Mouse (Mus musculus): ENCODE results near the gene Tmem238l.

Gene Tmem238l

GRCm38 (mm10) chr11:66956303-66956702, at the start of gene Tmem238l:
Gene Tmem238l, plus strand, starts transcription at chr11:66956638.
- peak; percentile 28 for DNase-seq

DNA sequence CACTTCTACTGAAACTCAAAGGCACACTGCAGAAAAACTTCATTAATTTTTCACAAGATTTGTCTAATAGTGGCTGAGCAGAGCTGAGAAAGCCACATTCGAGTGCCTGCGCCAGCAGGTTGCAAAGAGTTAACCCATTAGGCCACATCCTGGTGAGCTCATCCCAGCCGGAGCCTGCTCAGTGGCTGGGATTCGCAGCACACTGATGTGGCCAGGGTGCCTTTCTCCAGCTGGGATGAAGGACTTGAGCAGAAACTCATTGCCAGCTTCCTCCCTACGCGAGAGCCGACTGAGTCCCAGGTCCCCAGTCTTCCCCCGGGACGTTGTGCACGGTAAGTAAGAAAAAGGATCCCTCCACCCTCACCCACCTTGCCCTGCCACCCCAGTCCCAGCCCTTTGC, 44.6 kb upstream of the Tmem238l start, which contains the start of gene Pirt:
Gene Pirt (plus strand): TSS at position 171 of the 400 bp plus-strand sequence.
- no peak for DNase-seq

DNA sequence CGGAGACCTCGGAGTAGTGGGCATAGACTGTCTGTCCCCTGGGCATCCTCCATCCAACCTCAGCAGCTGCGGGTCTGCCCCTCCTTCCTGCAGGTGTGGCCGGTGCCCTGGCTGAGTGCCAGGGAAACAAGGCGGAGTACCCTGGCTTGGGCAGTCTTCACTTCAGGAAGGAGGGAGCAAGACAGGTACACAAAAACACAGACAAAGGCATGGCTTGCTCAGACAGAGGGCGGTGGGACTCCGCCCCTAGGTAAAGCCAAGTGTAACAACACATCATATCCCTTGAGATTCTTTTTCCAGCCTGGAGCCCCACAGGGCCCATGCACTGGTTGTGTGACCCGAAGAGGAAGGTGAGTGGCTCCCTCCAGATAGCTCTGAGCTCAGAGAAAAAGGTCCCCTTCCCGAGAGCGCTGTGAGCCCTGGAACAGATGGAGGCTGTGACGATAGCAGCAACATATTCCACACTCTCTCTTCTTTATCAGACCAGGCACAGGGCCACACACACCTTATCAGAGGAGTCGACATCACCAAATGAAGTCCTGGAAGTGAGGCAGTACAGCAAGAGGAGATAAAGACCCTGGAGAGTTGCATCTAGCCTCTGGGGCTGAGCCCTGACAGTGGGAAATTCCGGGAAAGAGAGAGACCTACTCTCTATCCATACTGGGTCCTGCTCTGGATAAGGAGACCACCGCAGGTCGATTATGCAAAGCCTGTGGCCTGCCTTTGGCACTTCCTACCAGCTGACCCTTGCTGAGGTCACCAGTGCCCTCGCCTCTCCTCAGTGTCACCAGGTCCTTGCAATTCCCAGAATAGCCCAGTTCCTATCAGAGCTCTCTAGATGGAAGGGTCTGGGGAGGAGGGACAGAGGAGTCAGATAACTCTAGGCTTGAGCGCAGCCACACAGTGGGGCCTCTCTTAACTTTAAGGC, 43.6 kb upstream of the Tmem238l start:
- DNase-seq = no peak

GRCm38 (mm10) chr11:66914249-66914648, 42.2 kb upstream of the Tmem238l start:
- peak; percentile 26 for DNase-seq

DNA sequence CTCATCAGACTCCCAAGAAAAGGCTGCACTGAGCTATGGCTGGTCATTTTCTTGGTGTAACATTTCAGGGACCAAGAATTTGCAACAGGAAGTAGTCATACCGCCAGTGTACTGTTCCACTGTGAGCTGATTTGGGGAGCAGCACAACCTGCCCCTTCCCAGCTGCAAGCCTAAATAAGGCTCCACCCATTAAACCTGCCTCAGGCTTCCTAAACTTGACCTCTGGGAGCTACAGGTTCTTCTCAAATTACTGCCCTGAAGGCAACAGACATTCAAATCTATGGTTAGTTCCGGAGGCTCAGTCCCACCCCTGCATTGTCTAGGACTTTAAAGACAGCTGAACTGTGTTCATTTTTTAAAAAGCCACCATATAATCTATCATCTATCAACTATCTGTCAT, 36.4 kb upstream of the Tmem238l start:
- no peak for DNase-seq

DNA sequence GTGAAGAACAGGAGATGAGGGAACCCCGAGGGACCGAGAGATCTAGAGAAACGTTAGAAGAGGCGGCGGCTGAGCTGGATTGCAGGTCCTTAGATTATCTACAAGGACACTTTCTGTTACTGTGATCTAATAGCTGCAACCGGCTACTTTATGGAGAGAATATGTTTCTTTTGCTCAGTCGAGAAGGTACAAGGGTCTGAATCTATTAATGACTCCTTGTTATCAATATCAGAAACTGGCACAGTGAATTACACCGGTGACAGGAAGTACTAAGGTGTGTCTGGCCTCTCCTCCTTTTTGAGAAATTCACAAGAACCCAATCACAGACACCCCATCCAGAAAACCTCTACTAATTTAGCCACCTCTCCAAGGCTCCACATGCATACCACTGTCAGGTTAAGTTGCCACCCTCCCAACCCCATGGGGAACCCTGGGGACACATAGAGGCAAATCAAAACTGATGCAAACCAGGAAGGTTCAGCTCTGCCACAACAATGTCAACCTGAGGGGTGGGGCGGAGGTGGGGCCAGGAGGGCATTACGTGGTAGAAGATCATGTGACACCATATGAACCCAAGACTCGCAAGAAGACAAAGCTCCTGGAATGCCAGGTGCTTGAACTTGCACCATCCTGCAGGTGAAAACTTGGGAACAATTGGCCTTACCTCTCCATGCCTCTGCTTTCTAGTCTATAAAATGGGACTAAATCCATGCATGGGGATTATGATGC, 32.2 kb upstream of the Tmem238l start:
- no peak for DNase-seq

DNA sequence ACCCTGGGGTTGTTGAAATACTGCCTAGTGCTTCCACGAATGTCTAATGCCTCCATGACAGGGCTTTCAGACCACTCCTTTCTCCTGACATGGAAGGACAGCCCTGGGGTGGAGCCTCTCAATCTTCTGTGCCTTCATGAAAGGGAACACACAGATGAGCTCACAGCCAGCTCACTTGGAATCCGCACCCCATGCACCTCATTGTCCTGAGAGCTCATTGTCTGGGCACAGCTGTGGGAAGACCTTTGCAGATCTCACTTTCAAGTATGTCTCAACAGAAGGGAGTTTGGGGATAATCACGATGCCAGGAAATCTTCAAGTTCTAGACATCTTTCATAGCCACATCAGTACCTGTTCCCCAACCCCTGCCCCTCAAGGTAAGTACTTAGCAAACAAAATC, 28.1 kb upstream of the Tmem238l start:
- no peak for DNase-seq

DNA sequence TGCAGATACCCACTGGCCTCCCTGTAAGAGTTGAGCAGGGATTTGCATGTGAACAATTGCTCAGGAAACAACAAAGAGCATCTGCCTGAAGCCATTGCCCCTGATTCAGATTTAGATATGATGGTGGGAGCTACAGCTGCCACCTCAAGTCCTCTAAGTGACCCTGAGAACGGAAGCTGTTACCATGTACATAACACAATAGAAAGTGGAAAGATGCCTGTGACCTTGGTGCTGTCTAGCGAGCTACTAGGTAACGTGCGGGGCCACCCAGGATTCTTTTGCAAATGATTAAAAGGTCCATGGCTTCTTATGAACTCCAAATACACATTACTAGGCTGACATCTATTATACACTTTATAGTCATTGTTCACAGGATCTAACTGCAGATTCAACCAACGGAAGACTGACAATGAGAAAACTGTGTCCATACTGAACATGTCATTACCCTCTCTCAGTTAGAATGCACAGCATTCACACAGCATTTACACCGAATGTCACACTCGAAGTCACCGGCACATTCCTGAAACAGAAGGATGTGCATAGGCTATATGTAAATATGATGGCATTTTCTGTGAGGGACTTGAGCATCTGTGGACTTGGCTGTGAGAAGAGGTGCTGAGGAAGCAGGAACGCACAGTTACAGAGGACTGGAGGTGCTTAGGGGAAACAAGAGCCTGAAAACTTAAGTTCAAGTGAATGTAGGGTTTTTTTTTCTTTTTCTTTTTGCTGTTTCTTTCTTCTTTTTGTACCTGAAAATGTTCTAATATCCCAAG, 23.4 kb upstream of the Tmem238l start:
- no peak for DNase-seq

GRCm38 (mm10) chr11:66934428-66935173, 21.8 kb upstream of the Tmem238l start:
- peak; percentile 54 for DNase-seq

- DNase-seq = peak; percentile 37
Measured at GRCm38 (mm10) chr11:66942011-66942410, 14.4 kb upstream of the Tmem238l start.

- DNase-seq = no peak
Measured at GRCm38 (mm10) chr11:66945224-66945767, 11.1 kb upstream of the Tmem238l start.

- DNase-seq = no peak
Measured at GRCm38 (mm10) chr11:66946521-66946920, 9.9 kb upstream of the Tmem238l start.

- no peak for DNase-seq
Measured at GRCm38 (mm10) chr11:66946922-66947321, 9.5 kb upstream of the Tmem238l start.

GRCm38 (mm10) chr11:66960797-66961196, 4.4 kb downstream of the Tmem238l start:
- DNase-seq = no peak

DNA sequence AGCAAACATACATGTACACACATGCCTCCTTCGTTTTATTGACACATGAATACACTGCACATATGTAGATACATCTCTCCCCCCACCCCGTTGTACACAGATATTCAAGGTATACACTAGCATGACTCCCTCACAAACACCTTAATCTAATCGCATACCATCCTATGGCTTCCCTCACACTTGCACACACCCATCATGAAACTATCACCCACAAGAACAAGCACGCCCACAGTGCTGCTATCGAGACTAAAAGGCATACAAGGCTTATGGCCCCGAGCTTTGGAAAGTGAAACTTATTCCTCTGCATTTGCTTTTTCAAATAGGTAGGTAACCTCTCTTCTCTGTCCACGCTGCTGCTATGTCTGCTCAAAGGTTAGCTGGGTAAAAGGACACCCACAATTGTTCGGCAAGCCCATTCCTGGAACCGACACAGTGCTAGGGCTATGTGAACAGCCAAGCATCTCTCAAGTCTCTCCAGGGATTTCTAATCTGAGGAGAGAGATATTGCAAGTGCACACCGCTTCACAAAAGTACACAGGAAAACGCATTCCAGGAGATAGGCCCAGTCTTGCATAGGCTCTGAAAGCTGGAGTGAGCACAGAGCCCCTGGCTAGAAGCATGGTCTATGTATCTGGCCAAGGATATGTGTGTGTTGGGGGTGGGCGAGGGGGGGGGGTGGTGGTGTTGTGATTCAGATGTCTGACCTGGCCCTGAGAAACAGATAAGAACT, 5.2 kb downstream of the Tmem238l start:
- DNase-seq = no peak

GRCm38 (mm10) chr11:66963462-66963861, 7.0 kb downstream of the Tmem238l start:
- no peak for DNase-seq

GRCm38 (mm10) chr11:66966500-66967116, 10.2 kb downstream of the Tmem238l start:
- no peak for DNase-seq

DNA sequence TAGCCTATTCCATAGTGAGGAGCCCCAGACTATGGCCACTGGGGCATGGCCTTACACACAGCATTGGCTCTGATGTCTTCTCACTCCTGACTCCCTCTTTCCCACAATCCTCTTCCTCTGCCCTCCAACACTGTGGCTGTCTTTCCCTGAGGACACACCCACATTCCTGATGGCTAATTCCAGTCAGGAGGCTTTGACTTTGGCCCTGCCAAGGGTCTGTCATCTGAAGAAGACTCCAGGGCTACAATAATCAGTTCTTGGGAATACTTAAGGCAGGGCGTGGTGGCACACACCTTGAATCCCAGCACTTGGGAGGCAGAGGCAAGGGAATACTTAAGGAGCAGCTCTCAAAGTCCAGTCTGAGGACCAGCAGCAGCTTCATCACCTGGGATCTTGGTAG, 12.1 kb downstream of the Tmem238l start:
- DNase-seq = no peak

DNA sequence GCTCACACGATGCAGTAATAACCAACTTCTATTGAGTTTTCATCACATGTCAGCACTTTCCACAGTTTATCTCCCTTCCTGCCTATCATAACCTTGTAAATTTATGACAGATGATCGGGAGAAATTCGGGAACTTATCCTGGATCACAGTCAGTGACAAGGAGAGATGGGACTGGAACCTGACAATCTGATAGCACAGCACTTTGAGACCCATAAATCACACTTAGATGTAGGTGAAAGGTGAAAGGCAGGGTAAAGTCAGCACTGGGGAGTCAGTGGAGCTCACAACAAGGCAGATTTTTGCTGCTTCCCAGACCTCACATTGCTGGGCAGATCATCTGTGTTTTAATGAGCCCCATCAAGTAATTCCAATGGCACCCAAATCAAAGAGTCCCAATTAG, 17.1 kb downstream of the Tmem238l start:
- no peak for DNase-seq

DNA sequence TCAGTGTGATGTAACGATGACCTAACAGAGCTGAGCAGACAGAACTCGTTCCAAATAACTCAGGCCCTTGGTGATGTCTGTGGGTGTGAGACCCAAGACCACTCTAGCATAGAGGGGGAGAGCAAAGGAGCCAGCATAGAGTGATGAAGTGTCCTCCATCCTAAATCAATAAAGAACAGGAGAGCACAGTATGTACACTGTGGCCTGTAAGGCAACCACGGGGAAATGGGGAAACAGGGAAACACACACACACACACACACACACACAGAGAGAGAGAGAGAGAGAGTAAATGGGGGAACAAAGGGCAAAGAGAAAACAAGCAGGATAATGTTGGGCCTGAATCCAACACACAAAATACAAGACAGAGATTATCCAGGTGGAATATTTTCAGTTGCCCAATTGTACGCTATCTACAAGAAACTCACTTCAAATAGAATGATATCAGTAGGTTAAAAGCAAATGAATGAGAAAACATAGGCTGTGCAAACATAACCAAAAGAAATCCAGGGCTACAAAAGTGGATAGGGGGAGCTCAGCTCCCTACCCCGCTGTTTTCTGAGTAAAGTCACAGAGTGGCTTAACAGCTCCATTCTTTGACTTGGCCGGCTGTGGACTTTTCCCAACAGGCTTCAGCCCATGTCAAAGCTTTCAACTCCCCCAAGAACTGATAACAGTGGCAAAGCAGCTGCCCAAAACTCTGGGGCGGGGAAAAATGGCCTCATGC, 19.3 kb downstream of the Tmem238l start:
- DNase-seq = no peak
